Mouse (Mus musculus): Measurements from ENCODE around the gene Syne1.

DNA sequence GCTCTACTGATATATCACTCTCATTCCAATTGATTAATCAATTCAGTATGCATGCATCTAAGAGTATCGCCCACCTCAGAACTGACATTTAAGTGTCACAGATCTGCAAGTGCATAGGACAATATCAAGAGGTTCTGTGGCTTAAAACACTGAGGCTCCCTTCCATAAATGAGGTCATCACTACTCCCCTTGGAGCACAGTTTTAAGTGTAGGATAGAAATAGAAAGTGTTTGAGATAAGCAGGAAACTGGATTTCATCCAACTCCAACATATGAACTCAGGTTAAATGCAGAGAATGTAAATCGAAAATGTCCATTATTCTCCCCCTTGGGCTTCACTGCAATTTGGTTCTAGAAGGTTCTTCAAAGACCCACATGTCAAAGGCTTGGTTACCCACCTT, 492.4 kb downstream of the Syne1 start:
- TF ChIP-seq CTCF (IDR thresholded peaks at IDR 0.05; ENCODE audit: low read depth, low read length), result no peak
- TF ChIP-seq POLR2A (IDR thresholded peaks at IDR 0.05; ENCODE audit: extremely low read depth, insufficient read depth, low read length), result no peak

Data from liver, adult 2 months (tissue).